Mouse (Mus musculus): Measurements from ENCODE around the gene Pigv. TPM values are rescaled to one million over a fixed set of nuclear protein-coding genes. Genes with fewer than 3 reads are reported as not detected.

Pigv gene
- 30.4 TPM for polyA plus RNA-seq (2017; shearing (Covaris generic))

GRCm38 (mm10) chr4:133671881-133672844 is at the start of gene Pigv:
Gene Pigv (minus strand): TSS chr4:133672647.

GRCm38 (mm10) chr4:133649989-133650699 is 22.3 kb downstream of the Pigv start, which contains the start of gene Zdhhc18:
Gene Zdhhc18 (minus strand): TSS chr4:133650154.

Other genes starting within 250 kb of the Pigv start
- not detected for gene Tent5b, start 192.5 kb downstream of the Pigv start, polyA plus RNA-seq (2017; shearing (Covaris generic))
- not detected for gene Trnp1, start 174.1 kb downstream of the Pigv start, polyA plus RNA-seq (2017; shearing (Covaris generic))
- gene Kdf1, start 153.7 kb downstream of the Pigv start, polyA plus RNA-seq (2017; shearing (Covaris generic)) = 0.39 TPM
- 148 TPM for gene Nudc, start 126.7 kb downstream of the Pigv start, polyA plus RNA-seq (2017; shearing (Covaris generic))
- not detected for gene Nr0b2, start 119.3 kb downstream of the Pigv start, polyA plus RNA-seq (2017; shearing (Covaris generic))
- 2.6 TPM for gene Gpatch3, start 97.9 kb downstream of the Pigv start, polyA plus RNA-seq (2017; shearing (Covaris generic))
- 21.0 TPM for gene Gpn2, start 88.3 kb downstream of the Pigv start, polyA plus RNA-seq (2017; shearing (Covaris generic))
- 10.9 TPM for gene Sfn, start 70.5 kb downstream of the Pigv start, polyA plus RNA-seq (2017; shearing (Covaris generic))
- gene Zdhhc18, start 22.5 kb downstream of the Pigv start, polyA plus RNA-seq (2017; shearing (Covaris generic)) = 22.5 TPM
- 32.8 TPM for gene Arid1a, start 84.1 kb upstream of the Pigv start, polyA plus RNA-seq (2017; shearing (Covaris generic))
- gene Rps6ka1, start 215.2 kb upstream of the Pigv start, polyA plus RNA-seq (2017; shearing (Covaris generic)) = 295 TPM